Mouse (Mus musculus) urinary bladder, postnatal 14 days (tissue): ENCODE measurements around the gene Pik3ca.

Experiments
- DNase-seq: peaks from one replicate; pipeline ENCODE4 v3.0.0; 2021; ENCODE audit warnings: low spot score

Pik3ca gene

GRCm38 (mm10) chr3:32397461-32398174 is at the start of gene Pik3ca:
Gene Pik3ca, plus strand, starts transcription at chr3:32397671.
- DNase-seq = peak; percentile 50

GRCm38 (mm10) chr3:32347881-32348280 is 49.6 kb upstream of the Pik3ca start:
- no peak for DNase-seq

- DNase-seq = no peak
Observed at GRCm38 (mm10) chr3:32361221-32361620, 36.2 kb upstream of the Pik3ca start.

GRCm38 (mm10) chr3:32364195-32364594 is 33.3 kb upstream of the Pik3ca start:
- DNase-seq = no peak

- no peak for DNase-seq
Observed at GRCm38 (mm10) chr3:32364841-32365545, 32.5 kb upstream of the Pik3ca start.

- DNase-seq = peak; percentile 88
Observed at GRCm38 (mm10) chr3:32365546-32366245, 31.8 kb upstream of the Pik3ca start, which contains the start of gene Zmat3. Gene Zmat3, minus strand, starts transcription at chr3:32366014.

GRCm38 (mm10) chr3:32366246-32366734 is 31.2 kb upstream of the Pik3ca start:
- DNase-seq = no peak

- DNase-seq = no peak
Observed at GRCm38 (mm10) chr3:32367516-32367915, 30.0 kb upstream of the Pik3ca start.

GRCm38 (mm10) chr3:32371957-32372356 is 25.5 kb upstream of the Pik3ca start:
- no peak for DNase-seq

- DNase-seq = no peak
Observed at GRCm38 (mm10) chr3:32372470-32372869, 25.0 kb upstream of the Pik3ca start.

- DNase-seq = no peak
Observed at GRCm38 (mm10) chr3:32373236-32373635, 24.2 kb upstream of the Pik3ca start.

- DNase-seq = no peak
Observed at GRCm38 (mm10) chr3:32379891-32380290, 17.6 kb upstream of the Pik3ca start.

- no peak for DNase-seq
Observed at GRCm38 (mm10) chr3:32381556-32381955, 15.9 kb upstream of the Pik3ca start.

GRCm38 (mm10) chr3:32392841-32393240 is 4.6 kb upstream of the Pik3ca start:
- no peak for DNase-seq

- no peak for DNase-seq
Observed at GRCm38 (mm10) chr3:32393986-32394385, 3.5 kb upstream of the Pik3ca start.

GRCm38 (mm10) chr3:32395771-32396551 is 1.5 kb upstream of the Pik3ca start:
- peak; percentile 30 for DNase-seq

GRCm38 (mm10) chr3:32396794-32397460 is 544 bp upstream of the Pik3ca start:
- DNase-seq = peak; percentile 98

GRCm38 (mm10) chr3:32398175-32398538 is 686 bp downstream of the Pik3ca start:
- no peak for DNase-seq

GRCm38 (mm10) chr3:32398623-32399022 is 1.2 kb downstream of the Pik3ca start:
- no peak for DNase-seq

- no peak for DNase-seq
Observed at GRCm38 (mm10) chr3:32399381-32399780, 1.9 kb downstream of the Pik3ca start.

GRCm38 (mm10) chr3:32399931-32400330 is 2.5 kb downstream of the Pik3ca start:
- no peak for DNase-seq
